Mouse (Mus musculus) adrenal gland, adult 8-10 months (tissue): ENCODE data around the gene Tmem208. TPM values are rescaled to one million over a fixed set of nuclear protein-coding genes. Genes with fewer than 3 reads are reported as not detected.
A peak's percentile ranks its signal among the peaks of the same experiment; 100 is the strongest.
"Not testable (repeated sequence)": the region's sequence is repeated elsewhere in the genome, so short reads cannot be mapped to it uniquely, and the experiment has no call there.

ENCODE experiments used
- DNase-seq: peaks from one replicate; pipeline ENCODE4 v3.0.0; 2022
- total RNA-seq, 4 experiments: library from RNA; stranded (reverse); gene quantifications; 2 replicates each; pipeline ENCODE4 v1.2.4; 2022

Gene Tmem208
- total RNA-seq, result 10 to 100 TPM; 62.1 to 66.9 (median 65.1) TPM

DNA sequence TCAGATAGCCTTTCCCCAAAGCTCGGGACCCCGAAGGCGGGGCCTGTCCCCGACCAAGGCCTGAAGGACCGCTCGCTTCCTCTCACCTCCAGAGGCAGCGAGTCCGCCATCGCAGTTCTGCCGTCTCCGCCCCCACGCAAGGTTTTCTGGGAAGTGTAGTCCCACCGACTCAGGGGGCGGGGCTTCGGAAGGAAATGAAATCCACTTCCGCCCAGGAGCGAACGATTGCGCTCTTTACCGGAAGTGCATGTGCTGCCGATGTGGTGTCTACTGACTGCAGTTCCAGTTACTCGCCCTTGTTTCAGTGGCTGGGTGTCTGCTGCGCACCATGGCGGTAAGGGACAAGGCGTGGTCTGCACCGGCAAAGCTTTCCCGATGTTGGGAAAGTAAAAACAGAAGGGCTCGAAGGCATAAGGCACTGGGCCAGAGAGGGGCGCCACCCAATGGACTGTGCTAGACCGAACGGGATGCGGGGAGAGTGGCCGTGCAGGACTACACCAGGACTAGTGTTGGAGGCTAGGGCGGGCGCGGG, at the start of gene Tmem208, which contains the start of gene Lrrc29:
Gene Tmem208 (plus strand): TSS at position 214 of the 532 bp plus-strand sequence.
Gene Lrrc29 (minus strand): TSS at position 138 of the 532 bp plus-strand sequence.
- DNase-seq, result peak; percentile 96

DNA sequence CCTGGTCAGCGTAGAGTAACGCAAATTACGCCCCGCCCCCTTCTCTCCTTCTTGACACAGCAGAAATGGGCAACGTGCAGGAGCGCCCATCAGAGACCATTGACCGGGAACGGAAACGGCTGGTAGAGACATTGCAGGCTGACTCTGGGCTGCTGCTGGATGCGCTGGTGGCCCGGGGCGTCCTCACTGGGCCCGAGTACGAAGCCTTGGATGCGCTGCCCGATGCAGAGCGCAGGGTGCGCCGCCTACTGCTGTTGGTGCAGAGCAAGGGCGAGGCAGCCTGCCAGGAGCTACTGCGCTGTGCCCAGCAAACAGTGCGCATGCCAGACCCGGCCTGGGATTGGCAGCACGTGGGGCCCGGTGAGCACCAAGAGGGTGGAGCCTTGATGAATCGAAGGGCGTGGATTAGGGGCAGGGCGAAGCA, 47.2 kb upstream of the Tmem208 start:
- peak; percentile 86 for DNase-seq

DNA sequence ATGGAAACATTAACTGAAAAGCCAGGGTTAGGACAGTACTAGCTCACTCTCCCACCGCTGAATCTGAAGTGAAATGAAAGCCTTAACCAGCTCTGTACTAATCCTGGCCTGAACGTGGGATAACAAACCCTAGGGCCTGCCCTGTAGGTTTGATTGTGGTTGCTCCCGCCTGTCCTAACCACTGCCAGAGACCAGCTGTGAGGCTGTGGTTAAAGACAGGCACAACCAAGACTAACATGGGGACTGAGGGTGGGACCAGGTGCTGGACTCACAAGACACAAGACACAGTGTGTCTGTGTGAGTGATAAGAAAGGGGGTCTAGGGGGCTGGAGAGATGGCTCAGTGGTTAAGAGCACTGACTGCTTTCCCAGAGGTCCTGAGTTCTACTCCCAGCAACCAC, 45.6 kb upstream of the Tmem208 start:
- DNase-seq, result no peak

- no peak for DNase-seq
Observed at GRCm38 (mm10) chr8:105281821-105282220, 44.3 kb upstream of the Tmem208 start.

DNA sequence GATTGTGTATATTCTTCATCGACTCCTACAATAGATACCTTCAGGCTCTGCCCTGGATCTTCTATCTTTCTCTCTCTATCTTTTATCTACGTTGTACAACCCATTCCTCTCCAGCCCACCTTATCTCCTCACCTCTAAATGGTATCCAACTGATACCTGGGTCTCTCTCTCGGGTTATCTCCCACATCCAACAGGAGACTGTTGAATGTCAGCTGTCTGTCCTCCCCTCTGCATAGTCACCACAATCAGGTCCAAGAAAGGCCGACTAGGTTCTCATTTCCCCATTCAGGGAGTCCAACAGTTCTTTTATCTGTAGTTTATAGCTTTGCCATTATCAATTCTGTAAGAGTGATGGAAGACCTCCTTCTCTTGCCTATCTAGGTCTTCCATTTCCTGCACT, 43.9 kb upstream of the Tmem208 start:
- no peak for DNase-seq

- no peak for DNase-seq
Observed at GRCm38 (mm10) chr8:105283074-105283473, 43.1 kb upstream of the Tmem208 start.

GRCm38 (mm10) chr8:105285514-105285913, 40.6 kb upstream of the Tmem208 start:
- DNase-seq, result no peak

DNA sequence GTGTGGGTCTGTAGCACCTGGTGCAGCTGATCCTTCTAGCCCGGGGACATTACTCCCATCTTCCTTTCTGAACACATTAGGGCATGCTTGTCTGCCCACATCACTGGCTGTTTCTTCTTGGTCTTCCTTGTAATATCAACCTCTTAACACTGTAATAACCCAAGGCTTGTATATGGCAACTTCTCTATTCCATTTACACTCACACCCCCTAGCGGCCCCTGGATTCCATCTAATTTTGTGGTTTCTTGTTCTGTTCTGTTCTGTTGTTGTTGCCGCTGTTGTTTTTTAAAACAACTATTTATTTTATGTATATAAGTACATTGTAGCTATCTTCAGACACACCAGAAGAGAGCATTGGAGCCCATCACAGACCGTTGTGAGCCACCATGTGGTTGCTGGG, 39.2 kb upstream of the Tmem208 start:
- DNase-seq, result no peak

DNA sequence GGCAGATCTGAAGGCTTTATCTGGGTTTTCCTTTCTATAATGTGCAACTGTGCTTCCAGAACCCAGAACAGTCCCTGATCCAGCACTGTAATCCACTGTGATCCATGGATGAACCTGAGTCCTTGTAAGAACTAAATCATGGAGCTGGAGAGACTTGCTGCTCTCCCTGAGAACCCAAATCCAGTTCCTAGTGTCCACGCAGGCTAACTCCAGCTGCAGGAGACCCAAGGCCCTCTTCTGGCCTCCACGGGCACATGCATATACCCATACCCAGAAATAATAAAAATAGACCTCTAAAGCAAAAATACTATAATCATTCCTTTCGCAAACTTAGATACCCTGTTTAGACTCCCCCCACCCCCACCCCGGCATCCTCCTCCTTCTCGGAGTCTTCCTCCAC, 37.9 kb upstream of the Tmem208 start:
- DNase-seq, result no peak

GRCm38 (mm10) chr8:105288958-105289732, 37.0 kb upstream of the Tmem208 start:
- peak; percentile 94 for DNase-seq

DNA sequence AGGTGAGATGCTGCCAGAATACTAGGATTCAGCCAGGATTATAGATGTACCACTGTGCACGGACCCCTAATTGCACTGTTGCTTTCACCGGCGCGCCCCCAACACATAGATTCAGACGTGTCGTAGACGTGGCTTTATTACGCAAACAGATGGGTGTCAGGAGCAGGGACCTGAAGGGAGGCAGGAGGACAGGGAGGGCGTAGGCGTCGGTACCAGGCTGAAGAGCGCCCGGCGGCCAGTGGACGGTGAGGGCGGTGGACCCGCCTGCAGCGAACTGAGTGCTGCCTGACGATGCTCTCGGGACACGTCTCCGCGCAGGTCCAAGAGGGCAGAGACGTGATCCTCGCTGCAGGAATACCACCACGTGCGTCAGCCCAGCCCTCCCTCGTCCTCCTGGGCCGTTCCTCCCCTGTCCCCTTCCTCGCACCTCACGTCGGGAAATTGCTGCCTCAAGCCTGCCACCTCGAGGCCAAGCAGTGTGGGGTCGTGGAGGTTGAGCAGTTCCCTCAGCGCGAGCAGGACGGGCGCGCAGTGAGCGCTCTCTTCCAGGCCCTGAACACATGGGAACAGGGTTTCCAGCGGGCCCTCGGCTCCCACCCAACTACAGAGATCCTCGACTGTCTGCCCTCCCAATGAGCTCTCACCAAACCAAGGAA, 36.2 kb upstream of the Tmem208 start, which contains the start of gene 4931428F04Rik:
Gene 4931428F04Rik (minus strand): TSS at position 60 of the 656 bp plus-strand sequence.
- DNase-seq, result no peak

- DNase-seq, result peak; percentile 76
Observed at GRCm38 (mm10) chr8:105290554-105291314, 35.4 kb upstream of the Tmem208 start.

GRCm38 (mm10) chr8:105291364-105291763, 34.8 kb upstream of the Tmem208 start:
- DNase-seq, result not testable (repeated sequence)

GRCm38 (mm10) chr8:105291802-105292201, 34.4 kb upstream of the Tmem208 start:
- not testable (repeated sequence) for DNase-seq

- DNase-seq, result no peak
Observed at GRCm38 (mm10) chr8:105292471-105292870, 33.7 kb upstream of the Tmem208 start.

DNA sequence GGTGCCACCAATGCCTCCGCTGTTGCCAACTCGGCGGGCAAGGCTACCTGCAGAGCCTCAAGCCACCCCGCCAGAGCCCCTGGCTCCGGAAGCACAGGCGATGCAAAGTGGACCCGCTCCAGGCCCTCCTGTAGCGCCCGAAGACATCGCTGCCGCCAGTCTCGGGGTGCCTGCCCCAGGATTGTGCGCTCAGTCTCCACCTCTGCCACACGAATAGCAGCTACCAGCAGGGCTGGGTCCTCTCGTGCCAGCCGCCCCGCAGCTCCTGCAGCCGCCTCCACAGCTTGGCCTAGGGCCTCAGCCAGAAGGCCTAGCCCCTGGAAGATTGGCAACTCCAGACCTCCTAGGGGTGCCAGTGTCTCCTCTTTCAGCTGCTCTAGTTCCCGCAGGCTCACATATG, 32.7 kb upstream of the Tmem208 start:
- DNase-seq, result no peak

- DNase-seq, result no peak
Observed at GRCm38 (mm10) chr8:105294776-105295175, 31.4 kb upstream of the Tmem208 start.

- DNase-seq, result no peak
Observed at GRCm38 (mm10) chr8:105295256-105295655, 30.9 kb upstream of the Tmem208 start.

- DNase-seq, result peak; percentile 77
Observed at GRCm38 (mm10) chr8:105295895-105296573, 30.1 kb upstream of the Tmem208 start, which contains the start of gene Exoc3l. TSS of gene Exoc3l (minus strand) at chr8:105296101.

DNA sequence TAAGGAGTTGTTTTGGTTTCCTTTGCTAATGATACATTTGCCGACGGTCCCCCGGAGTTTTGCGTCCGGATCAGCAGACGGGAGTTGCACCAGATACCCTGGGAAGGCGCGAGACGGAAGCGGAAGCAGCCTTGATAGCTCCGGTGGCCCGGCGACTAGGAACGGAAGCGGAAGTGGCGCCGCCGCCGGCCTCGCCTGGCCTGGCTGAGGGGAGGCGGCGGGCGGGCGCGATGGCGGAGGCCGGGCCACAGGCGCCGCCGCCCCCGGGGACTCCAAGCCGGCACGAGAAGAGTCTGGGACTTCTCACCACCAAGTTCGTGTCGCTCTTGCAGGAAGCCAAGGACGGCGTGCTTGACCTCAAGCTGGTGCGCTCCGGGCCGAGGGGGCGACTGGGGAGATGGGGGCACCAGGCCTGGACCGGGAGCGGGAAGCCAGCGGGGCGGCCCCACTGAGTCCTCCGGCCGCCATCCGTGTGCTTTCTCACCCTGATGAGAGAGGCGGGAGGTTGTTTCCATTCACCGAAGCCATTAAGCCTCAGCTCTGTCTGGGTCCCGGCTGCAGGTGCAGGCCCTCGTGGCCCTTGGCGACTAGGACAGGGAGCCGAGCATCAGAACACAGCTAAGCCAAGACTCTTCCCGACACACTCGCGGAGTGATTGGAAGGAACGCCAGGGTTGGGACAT, 28.5 kb upstream of the Tmem208 start, which contains the start of gene E2f4:
Gene E2f4 (plus strand): TSS at position 153 of the 682 bp plus-strand sequence.
- DNase-seq, result peak; percentile 90
